Mouse (Mus musculus): ENCODE measurements around the gene Dgcr6. TPM values are rescaled to one million over a fixed set of nuclear protein-coding genes. Genes with fewer than 3 reads are reported as not detected.

The Dgcr6 gene
- total and polyA plus RNA-seq, 3 experiments: 41.4 to 46.7 (median 41.4) TPM

DNA sequence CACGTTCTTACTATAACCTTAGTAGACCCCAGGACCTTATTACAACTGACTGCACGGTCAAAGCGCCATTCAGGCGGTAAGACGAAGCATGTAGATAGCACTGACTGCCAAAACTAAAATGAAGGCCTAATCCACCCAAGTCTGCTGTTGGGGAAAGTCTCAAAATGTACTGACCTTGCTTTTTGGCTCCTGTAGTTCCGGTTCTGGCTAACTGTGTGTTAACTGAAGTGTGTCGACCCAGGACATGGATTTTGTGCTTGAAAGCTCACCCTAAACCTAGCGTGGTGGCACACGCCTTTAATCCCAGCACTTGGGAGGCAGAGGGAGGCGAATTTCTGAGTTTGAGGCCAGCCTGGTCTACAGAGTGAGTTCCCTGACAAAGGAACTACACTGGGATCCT lies 7.7 kb upstream of the Dgcr6 start:
- H3K4me1 ChIP-seq (ENCODE audit: control insufficient read depth, insufficient read depth, low read length): no peaks in the 10 kb centered on the region
- no peak for TF ChIP-seq POLR2A (IDR thresholded peaks at IDR 0.05; ENCODE audit: insufficient read depth, low read depth, low read length)
- TF ChIP-seq EP300 (IDR thresholded peaks at IDR 0.05; ENCODE audit: insufficient read depth, low read depth, low read length): no peak
- TF ChIP-seq CTCF (IDR thresholded peaks at IDR 0.05): no peak
- 81% methylated on average over 10 of the region's 10 CpGs for WGBS
- no peak for DNase-seq
- intact Hi-C loops (cut with DNase I): loop anchor here (5.0 kb wide), 2 partner anchors 118 to 133 kb away; partner anchors contain the start of genes Ess2 and Slc25a1
- H3K27ac ChIP-seq: no peak overlapping the region
- H3K9ac ChIP-seq (ENCODE audit: low read depth, low read length): no peak overlapping the region
- H3K27me3 ChIP-seq (ENCODE audit: control insufficient read depth, insufficient read depth, low read length): no peaks in the 10 kb centered on the region; the same call in 1 of the 2 replicates
- no peaks in the 10 kb centered on the region for H3K79me2 ChIP-seq (replicated peaks; ENCODE audit: control insufficient read depth, insufficient read depth, low read length)
- no peaks in the 10 kb centered on the region for H3K36me3 ChIP-seq (ENCODE audit: control insufficient read depth, insufficient read depth, low read length)
- H3K4me3 ChIP-seq: no peak overlapping the region

DNA sequence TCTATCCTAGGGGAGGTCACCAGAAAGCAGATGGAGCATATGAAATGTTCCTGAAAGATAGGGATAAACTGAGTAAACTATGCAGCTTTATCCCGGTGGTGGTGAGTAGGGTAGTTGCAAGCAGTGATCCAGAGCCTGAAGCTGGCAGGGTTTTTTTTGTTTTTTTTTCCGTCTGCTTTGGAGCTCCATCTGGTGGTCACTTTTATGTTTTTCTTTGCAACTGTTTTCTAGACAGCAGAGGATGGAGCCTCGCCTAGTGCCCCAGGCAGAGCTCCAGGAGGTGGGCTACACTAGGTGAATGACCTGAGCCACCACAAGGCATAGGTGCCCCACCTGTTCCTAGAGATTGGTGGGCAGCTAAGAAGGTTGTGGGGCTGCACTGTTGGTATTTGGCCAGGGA lies 5.0 kb upstream of the Dgcr6 start:
- H3K4me1 ChIP-seq (ENCODE audit: control insufficient read depth, insufficient read depth, low read length): no peaks in the 10 kb centered on the region
- no peaks in the 10 kb centered on the region for H3K79me2 ChIP-seq (replicated peaks; ENCODE audit: control insufficient read depth, insufficient read depth, low read length)
- no peak overlapping the region for H3K9ac ChIP-seq (ENCODE audit: low read depth, low read length)
- no peak overlapping the region for H3K4me3 ChIP-seq
- DNase-seq: no peak
- WGBS: 2% methylated on average over 3 of the region's 3 CpGs
- H3K36me3 ChIP-seq (ENCODE audit: control insufficient read depth, insufficient read depth, low read length): no peaks in the 10 kb centered on the region
- intact Hi-C loops (cut with DNase I): loop anchor here (5.0 kb wide), 2 partner anchors 120 to 135 kb away; partner anchors contain the start of genes Ess2 and Slc25a1
- H3K27me3 ChIP-seq (ENCODE audit: control insufficient read depth, insufficient read depth, low read length): no peaks in the 10 kb centered on the region; the same call in 1 of the 2 replicates
- H3K27ac ChIP-seq: no peak overlapping the region
- TF ChIP-seq POLR2A (IDR thresholded peaks at IDR 0.05; ENCODE audit: insufficient read depth, low read depth, low read length) (no peak), EP300 (IDR thresholded peaks at IDR 0.05; ENCODE audit: insufficient read depth, low read depth, low read length) (no peak), CTCF (IDR thresholded peaks at IDR 0.05) (peak; percentile 81)

DNA sequence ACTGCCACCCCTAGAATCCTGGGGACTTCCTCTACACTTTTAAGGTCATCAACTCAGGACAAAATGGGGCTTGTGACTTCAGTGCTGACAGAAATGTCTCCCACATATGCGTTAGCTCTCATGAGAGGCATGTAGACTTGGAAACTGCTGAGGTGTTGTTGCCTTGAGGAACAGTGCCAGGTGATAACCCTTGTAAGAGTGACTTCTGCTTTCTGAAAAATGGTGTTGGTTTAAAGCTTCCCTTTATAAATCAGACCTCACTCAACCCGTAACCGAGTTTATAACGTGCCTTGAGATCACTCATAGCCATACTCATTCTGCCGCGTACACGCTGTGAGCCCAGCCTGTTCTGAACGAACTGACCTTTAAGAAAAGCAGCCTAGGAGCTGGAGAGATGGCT lies 4.6 kb upstream of the Dgcr6 start:
- Histone ChIP-seq H3K79me2 (replicated peaks; ENCODE audit: control insufficient read depth, insufficient read depth, low read length) (no peaks in the 10 kb centered on the region), H3K27ac (no peak overlapping the region), H3K4me1 (ENCODE audit: control insufficient read depth, insufficient read depth, low read length) (no peaks in the 10 kb centered on the region), H3K4me3 (no peak overlapping the region), H3K36me3 (ENCODE audit: control insufficient read depth, insufficient read depth, low read length) (no peaks in the 10 kb centered on the region), H3K9ac (ENCODE audit: low read depth, low read length) (no peak overlapping the region), H3K27me3 (ENCODE audit: control insufficient read depth, insufficient read depth, low read length) (no peaks in the 10 kb centered on the region; the same call in 1 of the 2 replicates)
- no peak for DNase-seq
- no peak for TF ChIP-seq POLR2A (IDR thresholded peaks at IDR 0.05; ENCODE audit: insufficient read depth, low read depth, low read length)
- no peak for TF ChIP-seq EP300 (IDR thresholded peaks at IDR 0.05; ENCODE audit: insufficient read depth, low read depth, low read length)
- TF ChIP-seq CTCF (IDR thresholded peaks at IDR 0.05): no peak
- WGBS: 54% methylated on average over 8 of the region's 8 CpGs
- intact Hi-C loops (cut with DNase I): loop anchor here (5.0 kb wide), 2 partner anchors 121 to 136 kb away; partner anchors contain the start of genes Ess2 and Slc25a1

DNA sequence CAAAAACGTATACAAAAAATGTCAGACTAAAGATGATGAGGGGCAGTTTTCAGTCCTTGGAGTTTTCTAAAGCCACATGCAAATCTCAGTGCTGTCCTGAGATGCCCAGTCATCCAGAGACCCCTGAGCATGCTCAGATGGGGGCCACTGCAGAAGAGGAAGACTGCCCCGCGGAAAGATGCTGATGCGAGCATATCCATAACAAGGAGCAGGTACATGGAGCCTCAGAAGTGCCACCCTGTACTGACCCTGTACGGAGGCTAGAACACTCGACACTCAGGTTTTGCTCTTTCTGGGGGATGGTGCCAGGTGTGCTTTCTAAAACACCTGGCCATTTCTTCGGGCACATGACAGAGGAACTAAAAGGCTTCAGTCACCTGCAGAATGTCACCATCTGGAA lies 338 bp upstream of the Dgcr6 start:
- Histone ChIP-seq H3K27ac (no peak overlapping the region), H3K4me1 (ENCODE audit: control insufficient read depth, insufficient read depth, low read length) (no peaks in the 10 kb centered on the region), H3K79me2 (replicated peaks; ENCODE audit: control insufficient read depth, insufficient read depth, low read length) (no peaks in the 10 kb centered on the region), H3K36me3 (ENCODE audit: control insufficient read depth, insufficient read depth, low read length) (no peaks in the 10 kb centered on the region), H3K4me3 (no peak overlapping the region), H3K27me3 (ENCODE audit: control insufficient read depth, insufficient read depth, low read length) (no peaks in the 10 kb centered on the region), H3K9ac (ENCODE audit: low read depth, low read length) (no peak overlapping the region)
- intact Hi-C loops (cut with DNase I): loop anchor here (2.0 to 5.0 kb wide), 3 partner anchors 40 to 158 kb away; partner anchors contain the start of gene Prodh
- TF ChIP-seq CTCF (IDR thresholded peaks at IDR 0.05) (no peak), POLR2A (IDR thresholded peaks at IDR 0.05; ENCODE audit: insufficient read depth, low read depth, low read length) (no peak), EP300 (IDR thresholded peaks at IDR 0.05; ENCODE audit: insufficient read depth, low read depth, low read length) (no peak)
- DNase-seq: no peak
- 53% methylated on average over 7 of the region's 7 CpGs for WGBS

DNA sequence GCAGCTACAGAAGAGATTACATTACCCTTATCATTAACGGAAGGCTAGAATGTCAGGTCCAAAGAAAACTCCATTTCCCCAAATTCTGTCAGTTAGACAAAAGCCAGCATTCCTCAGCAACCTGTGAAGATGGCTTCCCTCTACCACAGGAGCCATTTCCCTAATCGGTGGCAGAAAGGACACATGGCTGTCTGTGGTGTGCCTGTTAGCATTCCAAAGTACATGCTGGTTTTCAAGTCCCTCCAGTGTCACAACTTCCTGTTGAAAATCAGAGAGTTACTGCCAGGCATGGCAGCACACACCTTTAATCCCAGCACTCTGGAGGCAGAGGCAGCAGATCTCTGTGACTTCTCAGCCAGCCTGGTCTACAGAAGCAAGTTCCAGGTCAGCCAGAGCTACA lies 3.6 kb downstream of the Dgcr6 start:
- no peaks in the 10 kb centered on the region for H3K79me2 ChIP-seq (replicated peaks; ENCODE audit: control insufficient read depth, insufficient read depth, low read length)
- TF ChIP-seq EP300 (IDR thresholded peaks at IDR 0.05; ENCODE audit: insufficient read depth, low read depth, low read length): no peak
- no peak overlapping the region for H3K9ac ChIP-seq (ENCODE audit: low read depth, low read length)
- H3K27me3 ChIP-seq (ENCODE audit: control insufficient read depth, insufficient read depth, low read length): no peaks in the 10 kb centered on the region
- no peak overlapping the region for H3K27ac ChIP-seq
- no peak for DNase-seq
- H3K36me3 ChIP-seq (ENCODE audit: control insufficient read depth, insufficient read depth, low read length): no peaks in the 10 kb centered on the region
- H3K4me1 ChIP-seq (ENCODE audit: control insufficient read depth, insufficient read depth, low read length): no peaks in the 10 kb centered on the region
- intact Hi-C loops (cut with DNase I): no loop called here
- 25% methylated on average over 2 of the region's 2 CpGs for WGBS
- no peak overlapping the region for H3K4me3 ChIP-seq

DNA sequence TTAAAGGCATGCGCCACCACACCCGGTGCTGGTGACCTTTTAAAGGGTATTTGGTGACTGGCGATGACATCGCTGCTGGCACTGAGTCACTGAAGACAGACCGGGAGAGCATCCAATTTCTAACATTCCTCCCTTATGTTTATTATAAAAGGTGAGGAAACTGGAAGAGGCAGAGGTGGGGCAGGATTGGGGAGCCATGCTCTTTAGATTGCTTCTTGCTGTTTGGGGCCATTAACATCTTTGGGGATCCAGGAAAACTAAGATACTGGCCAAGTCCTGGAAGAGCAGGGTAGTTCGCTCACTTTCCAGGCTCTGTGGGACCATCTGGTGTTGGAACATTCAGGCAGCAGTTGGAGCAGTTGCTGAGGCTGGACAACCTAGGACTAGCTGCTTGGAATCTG lies 5.7 kb downstream of the Dgcr6 start:
- intact Hi-C loops (cut with DNase I): no loop called here
- no peak overlapping the region for H3K27ac ChIP-seq
- WGBS: 49% methylated on average over 6 of the region's 6 CpGs
- no peak for TF ChIP-seq POLR2A (IDR thresholded peaks at IDR 0.05; ENCODE audit: insufficient read depth, low read depth, low read length)
- no peak for TF ChIP-seq EP300 (IDR thresholded peaks at IDR 0.05; ENCODE audit: insufficient read depth, low read depth, low read length)
- no peak for TF ChIP-seq CTCF (IDR thresholded peaks at IDR 0.05)
- H3K36me3 ChIP-seq (ENCODE audit: control insufficient read depth, insufficient read depth, low read length): no peaks in the 10 kb centered on the region
- H3K79me2 ChIP-seq (replicated peaks; ENCODE audit: control insufficient read depth, insufficient read depth, low read length): no peaks in the 10 kb centered on the region
- DNase-seq: no peak
- H3K4me3 ChIP-seq: no peak overlapping the region
- no peak overlapping the region for H3K9ac ChIP-seq (ENCODE audit: low read depth, low read length)
- H3K27me3 ChIP-seq (ENCODE audit: control insufficient read depth, insufficient read depth, low read length): no peaks in the 10 kb centered on the region
- H3K4me1 ChIP-seq (ENCODE audit: control insufficient read depth, insufficient read depth, low read length): no peaks in the 10 kb centered on the region
